Mouse (Mus musculus) neural tube, embryonic 12.5 days (tissue): Measurements from ENCODE around the gene Igfbp6. TPM values are rescaled to one million over a fixed set of nuclear protein-coding genes. Genes with fewer than 3 reads are reported as not detected.

Experiments used
- ATAC-seq: fragments of 200-750 bp; cut with Nextera tagmentation; 2 replicates; pipeline ENCODE4 v1.8.0; 2017; ENCODE audit warnings: low read depth, mild to moderate bottlenecking, moderate TSS enrichment, moderate library complexity; ENCODE audit not compliant: low FRiP score
- H3K27ac ChIP-seq: fragments of 300-500 bp; sonication (generic); 2 replicates; pipeline ENCODE4 v1.5.1; 2016
- H3K27me3 ChIP-seq: fragments of 300-500 bp; sonication (generic); replicated peaks from 2 replicates; pipeline ENCODE4 v1.6.1; 2016; ENCODE audit warnings: mild to moderate bottlenecking
- H3K36me3 ChIP-seq: fragments of 300-500 bp; sonication (generic); 2 replicates; pipeline ENCODE4 v1.6.1; 2016; ENCODE audit warnings: mild to moderate bottlenecking
- H3K4me1 ChIP-seq: fragments of 300-500 bp; sonication (generic); 2 replicates; pipeline ENCODE4 v1.6.1; 2016
- H3K4me2 ChIP-seq: fragments of 300-500 bp; sonication (generic); replicated peaks from 2 replicates; pipeline ENCODE4 v1.6.1; 2016; ENCODE audit warnings: mild to moderate bottlenecking
- H3K4me3 ChIP-seq: fragments of 300-500 bp; sonication (generic); 2 replicates; pipeline ENCODE4 v1.5.1; 2016
- H3K9ac ChIP-seq: fragments of 300-500 bp; sonication (generic); 2 replicates; pipeline ENCODE4 v1.6.1; 2016; ENCODE audit warnings: mild to moderate bottlenecking
- H3K9me3 ChIP-seq: fragments of 300-500 bp; sonication (generic); 2 replicates; pipeline ENCODE4 v1.6.1; 2016; ENCODE audit warnings: mild to moderate bottlenecking
- WGBS: fragments of 180-500 bp; shearing (Covaris S2); methylation state at CpG from one replicate; pipeline ENCODE4 v1.1.7; 2016; 5-methylcytosine and 5-hydroxymethylcytosine counted together
- polyA plus RNA-seq: library from polyadenylated mRNA; unstranded; fragments of >200 nt; fragmentation: Nextera tagmentation; extraction: Ambion mirVana; gene quantifications from 2 replicates; pipeline ENCODE4 v1.2.1, GENCODE M21; 2016

The Igfbp6 gene
- polyA plus RNA-seq, 1 experiment from 2014 or later, result 0.63 TPM

DNA sequence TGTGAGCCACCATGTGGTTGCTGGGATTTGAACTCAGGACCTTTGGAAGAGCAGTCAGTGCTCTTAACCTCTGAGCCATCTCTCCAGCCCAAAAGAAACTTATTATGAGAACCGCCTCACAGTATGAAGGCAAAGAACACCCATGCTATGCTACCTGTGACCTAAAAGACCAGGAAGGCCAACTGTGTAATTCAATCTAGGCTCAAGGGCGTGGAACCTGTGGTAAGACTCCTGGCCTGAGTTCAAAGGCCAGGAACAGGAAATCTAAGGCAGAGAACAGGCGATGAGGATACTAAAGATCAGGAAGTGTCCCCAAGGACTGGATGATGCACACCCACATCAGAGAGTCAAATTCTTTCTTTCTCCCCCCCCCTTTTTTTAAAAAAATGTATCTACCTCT, 29.4 kb downstream of the Igfbp6 start:
- H3K4me3 ChIP-seq, result no peak overlapping the region
- WGBS, result 91% methylated on average over 3 of the region's 3 CpGs
- H3K9ac ChIP-seq, result no peak overlapping the region
- H3K4me1 ChIP-seq, result no peaks in the 10 kb centered on the region
- no peaks in the 10 kb centered on the region for H3K9me3 ChIP-seq
- H3K27ac ChIP-seq, result no peak overlapping the region
- H3K27me3 ChIP-seq, result no peaks in the 10 kb centered on the region
- H3K36me3 ChIP-seq, result no peaks in the 10 kb centered on the region
- no peak overlapping the region for H3K4me2 ChIP-seq
- ATAC-seq, result no peak

DNA sequence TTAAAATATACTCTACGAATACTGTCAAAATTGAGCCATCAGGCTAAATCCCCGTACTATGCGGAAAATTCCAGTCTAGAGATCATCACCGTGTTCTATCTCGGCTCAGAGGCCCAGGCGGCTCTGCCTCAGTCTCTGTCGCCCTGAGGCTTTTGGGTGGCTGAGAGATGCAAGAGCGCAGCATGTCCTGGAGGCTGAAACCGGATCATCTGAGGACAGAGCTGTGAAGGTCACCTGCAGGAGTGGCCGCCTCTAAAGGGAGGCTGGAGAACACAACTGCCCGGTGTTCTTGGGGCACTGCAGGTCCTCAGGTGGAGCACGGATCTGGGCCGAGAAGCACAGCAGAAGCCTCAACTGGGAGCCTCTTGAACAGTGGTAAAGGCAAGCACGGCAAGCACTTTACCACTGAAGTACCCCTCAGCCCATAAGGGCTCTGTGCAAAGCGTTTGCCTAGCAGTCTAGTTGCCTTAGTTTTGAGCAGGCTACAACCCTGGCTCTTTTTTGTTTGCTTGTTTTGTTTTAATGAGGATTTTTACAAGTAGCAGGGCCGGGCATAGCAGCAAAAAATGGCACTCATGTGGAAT, 31.7 kb downstream of the Igfbp6 start:
- 87% methylated on average over 16 of the region's 16 CpGs for WGBS
- H3K9me3 ChIP-seq, result no peaks in the 10 kb centered on the region
- H3K4me1 ChIP-seq, result no peaks in the 10 kb centered on the region
- H3K27me3 ChIP-seq, result no peaks in the 10 kb centered on the region
- H3K36me3 ChIP-seq, result no peaks in the 10 kb centered on the region
- no peak for ATAC-seq
- H3K27ac ChIP-seq, result no peak overlapping the region
- H3K4me3 ChIP-seq, result no peak overlapping the region
- no peak overlapping the region for H3K9ac ChIP-seq
- no peak overlapping the region for H3K4me2 ChIP-seq

DNA sequence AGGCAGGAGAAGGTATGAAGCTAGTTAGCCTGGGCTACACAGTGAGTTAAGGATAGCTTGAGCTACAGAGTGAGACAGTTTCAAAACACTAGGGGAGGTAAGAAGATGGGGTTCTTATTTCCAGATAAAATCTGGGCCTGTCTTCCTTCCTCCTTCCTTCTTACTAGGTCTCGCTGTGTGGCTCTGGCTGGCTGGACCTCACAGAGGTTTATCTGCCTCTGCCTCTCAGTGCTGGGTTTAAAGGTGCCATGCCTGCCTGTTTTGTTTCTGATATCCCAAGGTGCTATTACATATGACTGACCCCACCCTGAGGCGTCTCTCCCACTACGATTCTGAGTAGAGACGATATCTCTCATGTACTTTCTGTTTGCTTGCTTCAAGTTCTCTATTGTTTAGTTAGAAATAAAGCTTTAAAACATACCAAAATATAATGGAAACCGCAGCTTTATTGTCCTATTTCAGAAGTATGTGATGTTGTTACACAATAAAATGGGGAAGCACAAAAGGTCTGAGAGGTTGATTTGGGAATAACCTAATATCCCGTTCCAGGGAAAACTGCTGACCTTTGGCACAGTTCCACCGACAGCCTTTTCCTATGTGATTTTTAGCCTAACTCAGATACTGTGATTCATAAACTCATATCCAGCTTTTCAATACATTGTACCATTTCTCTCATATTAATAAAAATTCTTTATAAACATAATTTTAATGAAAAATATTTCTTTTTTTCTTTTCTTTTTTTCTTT, 32.6 kb downstream of the Igfbp6 start:
- no peaks in the 10 kb centered on the region for H3K4me1 ChIP-seq

DNA sequence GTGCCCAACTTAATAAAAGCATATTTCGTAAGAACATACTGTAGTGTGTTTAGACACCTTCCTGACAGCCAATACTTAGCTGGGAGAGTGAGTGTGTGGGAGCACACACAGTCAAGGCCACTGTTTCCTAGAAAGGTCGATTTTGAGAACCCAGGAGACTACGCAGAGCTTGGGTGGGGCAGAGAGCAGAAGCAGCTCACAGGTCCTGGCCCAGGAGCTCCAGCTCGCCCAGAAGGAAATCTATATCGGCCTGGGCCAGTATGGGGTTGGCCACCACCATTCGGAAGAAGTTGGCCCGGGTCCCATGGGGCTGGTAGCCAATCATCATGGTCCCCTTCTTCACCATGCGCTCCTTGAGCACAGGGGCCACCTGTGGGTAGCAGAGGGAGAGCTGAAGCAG, 33.3 kb downstream of the Igfbp6 start:
- Histone ChIP-seq H3K4me1 (no peaks in the 10 kb centered on the region), H3K4me3 (no peak overlapping the region), H3K27me3 (no peaks in the 10 kb centered on the region), H3K27ac (no peak overlapping the region), H3K4me2 (no peak overlapping the region), H3K9me3 (no peaks in the 10 kb centered on the region), H3K9ac (no peak overlapping the region), H3K36me3 (0 out of 2 replicates have a peak, but pooled peaks cover 3% of the 10 kb centered on the region)
- 81% methylated on average over 8 of the region's 8 CpGs for WGBS
- ATAC-seq, result no peak

More for the DNA sequence above, 32.6 kb downstream of the Igfbp6 start:
- no peak for ATAC-seq
- Histone ChIP-seq H3K36me3 (0 out of 2 replicates have a peak, but pooled peaks cover 3% of the 10 kb centered on the region), H3K9me3 (no peaks in the 10 kb centered on the region), H3K4me2 (no peak overlapping the region), H3K9ac (no peak overlapping the region), H3K27me3 (no peaks in the 10 kb centered on the region), H3K4me3 (no peak overlapping the region), H3K27ac (no peak overlapping the region)
- 84% methylated on average over 7 of the region's 7 CpGs for WGBS

DNA sequence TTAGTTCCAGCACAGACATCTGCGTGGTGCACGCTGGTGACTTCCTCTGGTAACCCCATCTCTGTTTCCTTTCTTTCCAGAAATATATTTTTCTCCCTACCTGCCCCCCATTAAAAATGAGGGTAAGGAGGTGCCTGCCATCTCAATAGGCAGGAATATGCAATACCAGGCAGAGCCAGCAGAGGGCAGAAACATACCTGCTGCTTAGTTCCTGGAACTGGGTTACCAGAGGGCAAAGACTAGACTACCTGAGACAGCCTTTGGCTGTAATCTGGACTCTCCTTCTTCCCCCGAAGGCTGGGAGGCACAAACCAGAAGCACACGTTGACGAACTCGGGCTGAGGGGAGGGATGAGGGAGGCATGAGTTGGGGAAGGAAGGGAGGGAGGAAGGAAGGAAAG, 34.1 kb downstream of the Igfbp6 start:
- Histone ChIP-seq H3K27me3 (no peaks in the 10 kb centered on the region), H3K4me3 (no peak overlapping the region), H3K9ac (no peak overlapping the region), H3K4me1 (no peaks in the 10 kb centered on the region), H3K36me3 (0 out of 2 replicates have a peak, but pooled peaks cover 3% of the 10 kb centered on the region), H3K4me2 (no peak overlapping the region), H3K9me3 (no peaks in the 10 kb centered on the region), H3K27ac (no peak overlapping the region)
- no peak for ATAC-seq
- 23% methylated on average over 6 of the region's 6 CpGs for WGBS

DNA sequence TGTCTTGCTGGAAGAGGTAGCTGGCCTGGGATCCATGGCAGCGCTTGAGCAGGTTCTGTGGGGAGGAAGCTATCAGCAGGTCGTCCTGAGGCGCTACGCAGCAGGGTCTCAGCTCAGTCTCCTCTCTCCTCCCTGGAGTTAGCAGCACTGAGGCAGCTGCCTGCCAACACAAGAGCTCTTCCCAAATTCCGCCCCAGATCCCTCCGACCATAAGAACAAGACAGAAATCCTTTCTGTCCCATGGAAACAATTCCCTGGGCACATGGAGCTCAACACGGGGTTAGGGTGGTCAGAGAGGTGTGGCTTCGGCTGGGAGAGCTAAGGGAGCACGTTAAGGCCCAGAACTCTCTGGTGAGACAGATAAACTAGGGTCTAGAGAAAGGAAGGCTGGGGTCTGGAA, 34.9 kb downstream of the Igfbp6 start:
- Histone ChIP-seq H3K4me1 (no peaks in the 10 kb centered on the region), H3K27me3 (no peaks in the 10 kb centered on the region), H3K27ac (no peak overlapping the region), H3K9me3 (no peaks in the 10 kb centered on the region), H3K4me2 (no peak overlapping the region), H3K9ac (no peak overlapping the region), H3K36me3 (peaks cover 9% of the 10 kb centered on the region), H3K4me3 (no peak overlapping the region)
- ATAC-seq, result no peak
- 83% methylated on average over 9 of the region's 9 CpGs for WGBS

DNA sequence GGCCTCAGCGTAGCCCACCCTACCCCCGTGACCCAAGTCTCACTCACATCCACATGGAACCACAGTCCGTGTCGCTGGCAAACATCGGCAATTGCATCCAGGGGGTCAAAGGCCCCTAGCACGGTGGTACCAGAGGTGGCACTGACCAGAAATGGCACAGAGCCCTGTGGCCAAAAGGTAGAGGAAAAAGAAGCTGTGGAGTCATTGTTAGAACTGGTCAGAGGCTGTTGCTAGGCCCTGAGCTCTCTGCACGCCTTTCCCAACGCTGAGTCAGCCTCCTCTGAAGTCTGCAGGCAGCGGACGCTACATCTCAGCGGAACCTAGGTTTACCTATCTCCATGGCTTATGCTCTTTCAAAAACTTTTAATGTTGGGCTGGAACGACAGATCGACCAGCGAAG, 35.8 kb downstream of the Igfbp6 start:
- Histone ChIP-seq H3K27ac (no peak overlapping the region), H3K27me3 (no peaks in the 10 kb centered on the region), H3K9ac (0 out of 2 replicates have a peak overlapping the region, but pooled peaks have one; percentile 21), H3K36me3 (peaks cover 9% of the 10 kb centered on the region), H3K4me1 (no peaks in the 10 kb centered on the region), H3K9me3 (no peaks in the 10 kb centered on the region), H3K4me2 (no peak overlapping the region), H3K4me3 (no peak overlapping the region)
- ATAC-seq, result no peak
- 93% methylated on average over 14 of the region's 14 CpGs for WGBS

DNA sequence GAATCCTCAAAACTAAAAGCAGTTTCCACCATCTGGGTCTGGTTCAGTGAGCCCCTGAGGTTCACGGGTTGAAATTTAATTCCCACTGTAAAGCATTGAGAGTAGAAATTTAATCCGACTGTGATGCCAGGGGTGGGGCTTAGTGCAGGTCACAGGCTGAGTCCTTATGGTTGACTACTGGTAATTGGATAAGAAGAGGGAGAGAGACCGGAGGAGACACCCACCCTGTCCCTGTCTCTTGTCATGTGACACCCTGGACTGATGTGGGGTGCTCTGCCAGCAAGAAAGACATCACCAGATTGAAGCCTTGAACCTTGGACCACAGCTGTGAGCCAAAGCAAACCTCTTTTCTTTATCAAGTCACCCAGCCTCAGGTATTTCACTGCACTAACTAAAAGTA, 38.9 kb downstream of the Igfbp6 start:
- Histone ChIP-seq H3K9ac (no peak overlapping the region), H3K27me3 (no peaks in the 10 kb centered on the region), H3K4me1 (no peaks in the 10 kb centered on the region), H3K4me3 (no peak overlapping the region), H3K9me3 (no peaks in the 10 kb centered on the region), H3K36me3 (peaks cover 18% of the 10 kb centered on the region), H3K27ac (no peak overlapping the region), H3K4me2 (no peak overlapping the region)
- 77% methylated on average over 3 of the region's 3 CpGs for WGBS
- ATAC-seq, result no peak

DNA sequence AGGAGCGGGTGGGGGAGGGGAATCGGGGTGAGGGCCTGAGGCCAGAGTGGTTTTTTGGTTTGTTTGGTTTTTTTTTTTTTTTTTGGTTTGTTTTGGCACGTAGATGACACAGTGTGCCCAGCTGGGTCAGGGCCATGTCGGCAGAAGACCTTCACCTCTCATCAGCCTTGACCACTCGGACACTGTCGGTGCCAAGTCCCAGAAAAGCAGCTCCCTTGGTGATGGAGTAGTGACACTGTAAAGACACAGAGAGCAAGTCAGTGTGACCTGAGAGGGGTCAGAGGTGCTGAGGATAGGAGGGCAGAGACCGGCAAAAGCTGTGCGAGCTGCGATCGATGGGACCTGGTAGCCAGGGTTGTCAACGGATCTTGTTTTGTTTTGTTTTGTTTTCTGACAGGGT, 42.1 kb downstream of the Igfbp6 start:
- ATAC-seq, result no peak
- H3K9ac ChIP-seq, result no peak overlapping the region
- 84% methylated on average over 11 of the region's 11 CpGs for WGBS

DNA sequence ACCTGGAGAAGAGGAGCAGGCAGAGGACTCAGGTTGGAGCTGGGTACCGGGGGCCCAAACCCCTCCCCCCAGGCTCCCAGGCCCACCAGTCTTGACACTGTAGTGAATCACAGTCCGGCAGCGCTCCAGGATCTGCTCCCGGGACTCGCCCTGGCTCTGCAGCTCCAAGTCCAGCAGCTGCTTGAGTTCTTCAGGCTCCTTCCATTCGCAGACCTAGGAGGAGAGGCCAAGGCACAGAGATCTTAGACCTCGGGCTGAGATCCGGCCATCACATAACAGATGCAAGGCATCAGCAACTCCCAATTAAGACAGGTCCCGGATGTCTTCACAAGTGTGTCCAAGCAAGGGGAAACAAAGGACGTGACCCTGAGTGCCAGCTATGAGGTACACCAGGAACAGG, 43.9 kb downstream of the Igfbp6 start:
- Histone ChIP-seq H3K36me3 (peaks cover 15% of the 10 kb centered on the region), H3K9me3 (no peaks in the 10 kb centered on the region), H3K4me3 (no peak overlapping the region), H3K27me3 (no peaks in the 10 kb centered on the region), H3K9ac (no peak overlapping the region), H3K4me1 (no peaks in the 10 kb centered on the region; the same call in 1 of the 2 replicates), H3K27ac (no peak overlapping the region), H3K4me2 (no peak overlapping the region)
- no peak for ATAC-seq
- WGBS, result 92% methylated on average over 10 of the region's 10 CpGs

More for the DNA sequence above, 42.1 kb downstream of the Igfbp6 start:
- Histone ChIP-seq H3K9me3 (no peaks in the 10 kb centered on the region), H3K4me2 (no peak overlapping the region), H3K36me3 (peaks cover 16% of the 10 kb centered on the region), H3K4me3 (no peak overlapping the region), H3K27me3 (no peaks in the 10 kb centered on the region), H3K27ac (no peak overlapping the region), H3K4me1 (no peaks in the 10 kb centered on the region; the same call in 1 of the 2 replicates)

DNA sequence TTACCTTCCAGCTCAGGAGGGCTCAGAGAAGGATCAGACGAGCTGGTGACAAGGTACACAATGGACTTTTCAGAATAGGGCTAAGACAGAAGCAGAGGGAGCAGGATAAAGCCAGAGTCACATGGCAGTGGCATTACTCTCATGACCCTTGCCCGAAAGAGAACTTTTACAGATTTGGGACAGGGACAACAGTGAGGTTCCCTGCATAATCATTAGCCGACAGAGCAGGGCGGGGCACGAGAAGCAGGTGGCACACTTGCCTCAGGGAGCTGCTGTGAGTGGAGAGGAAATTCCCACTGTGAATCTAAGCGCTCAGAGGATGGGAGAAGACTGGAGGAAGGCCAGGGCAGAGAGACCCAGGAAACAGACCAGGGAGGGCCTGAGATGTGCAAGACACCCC, 44.7 kb downstream of the Igfbp6 start:
- ATAC-seq, result no peak
- peaks cover 11% of the 10 kb centered on the region for H3K36me3 ChIP-seq
- H3K27me3 ChIP-seq, result no peaks in the 10 kb centered on the region
- no peak overlapping the region for H3K4me3 ChIP-seq
- no peaks in the 10 kb centered on the region for H3K9me3 ChIP-seq
- H3K9ac ChIP-seq, result no peak overlapping the region
- no peaks in the 10 kb centered on the region; the same call in 1 of the 2 replicates for H3K4me1 ChIP-seq
- H3K27ac ChIP-seq, result no peak overlapping the region
- no peak overlapping the region for H3K4me2 ChIP-seq
- 53% methylated on average over 6 of the region's 6 CpGs for WGBS

DNA sequence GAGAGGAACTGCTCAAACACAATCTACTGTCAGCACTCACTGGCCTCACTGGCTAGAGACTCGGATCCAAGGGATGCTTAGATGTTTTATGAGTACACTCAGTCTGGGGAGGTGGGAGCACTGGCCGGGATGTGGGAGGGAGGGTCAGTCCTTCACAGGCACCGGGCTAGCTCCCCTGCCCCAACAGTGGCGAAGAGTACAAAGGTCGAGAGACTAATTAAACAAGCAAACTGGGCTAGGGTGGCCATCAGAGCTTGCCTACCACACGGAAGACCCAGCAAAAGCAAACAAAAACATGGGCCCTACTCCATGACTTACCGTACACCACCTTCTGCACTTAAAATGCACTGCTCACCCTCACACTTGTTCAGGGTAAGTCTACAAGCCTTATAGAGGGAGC, 47.5 kb downstream of the Igfbp6 start:
- H3K4me1 ChIP-seq, result no peaks in the 10 kb centered on the region; the same call in 1 of the 2 replicates
- H3K27me3 ChIP-seq, result no peaks in the 10 kb centered on the region
- H3K9me3 ChIP-seq, result no peaks in the 10 kb centered on the region
- H3K4me2 ChIP-seq, result no peak overlapping the region
- no peak overlapping the region for H3K27ac ChIP-seq
- H3K36me3 ChIP-seq, result no peaks in the 10 kb centered on the region; the same call in 1 of the 2 replicates
- no peak for ATAC-seq
- 62% methylated on average over 7 of the region's 7 CpGs for WGBS
- no peak overlapping the region for H3K4me3 ChIP-seq
- H3K9ac ChIP-seq, result 0 out of 2 replicates have a peak overlapping the region, but pooled peaks have one; percentile 13
